Mouse (Mus musculus) lung, embryonic 14.5 days (tissue): ENCODE data around the gene Gm20503. TPM values are rescaled to one million over a fixed set of nuclear protein-coding genes. Genes with fewer than 3 reads are reported as not detected.
A peak's percentile ranks its signal among the peaks of the same experiment; 100 is the strongest.

ENCODE experiments used
- ATAC-seq: fragments of 200-750 bp; cut with Nextera tagmentation; 2 replicates; pipeline ENCODE4 v1.8.0; 2017; ENCODE audit warnings: mild to moderate bottlenecking, moderate TSS enrichment, moderate library complexity; ENCODE audit not compliant: insufficient read depth
- DNase-seq: peaks from one replicate; pipeline ENCODE4 v3.0.0-alpha.2; 2015
- H3K27ac ChIP-seq: fragments of 300-500 bp; sonication (generic); 2 replicates; pipeline ENCODE4 v1.5.1; 2014; ENCODE audit warnings: low read depth, mild to moderate bottlenecking, moderate library complexity
- H3K27me3 ChIP-seq: fragments of 300-500 bp; sonication (generic); 2 replicates; pipeline ENCODE4 v1.6.1; 2014; ENCODE audit warnings: low read length, control low read depth; ENCODE audit not compliant: insufficient read depth
- H3K36me3 ChIP-seq: fragments of 300-500 bp; sonication (generic); 2 replicates; pipeline ENCODE4 v1.6.1; 2014; ENCODE audit warnings: control low read depth; ENCODE audit not compliant: insufficient read depth
- H3K4me1 ChIP-seq: fragments of 300-500 bp; sonication (generic); 2 replicates; pipeline ENCODE4 v1.6.1; 2014; ENCODE audit warnings: antibody characterized with exemption, control low read depth; ENCODE audit not compliant: insufficient read depth
- H3K4me2 ChIP-seq: fragments of 300-500 bp; sonication (generic); 2 replicates; pipeline ENCODE4 v1.6.1; 2014; ENCODE audit warnings: mild to moderate bottlenecking
- H3K4me3 ChIP-seq: fragments of 300-500 bp; sonication (generic); 2 replicates; pipeline ENCODE4 v1.5.1; 2014; ENCODE audit warnings: low read depth, low read length
- H3K9ac ChIP-seq: fragments of 300-500 bp; sonication (generic); 2 replicates; pipeline ENCODE4 v1.6.1; 2014
- H3K9me3 ChIP-seq: fragments of 300-500 bp; sonication (generic); 2 replicates; pipeline ENCODE4 v1.6.1; 2016; ENCODE audit warnings: low read depth, low read length, control low read depth
- CTCF ChIP-seq: IDR thresholded peaks from 2 replicates; pipeline ENCODE4 v1.5.1; 2016; ENCODE audit warnings: antibody characterized with exemption, low read depth
- WGBS: fragments of 180-500 bp; shearing (Covaris S2); extraction: QIAGEN DNeasy Blood & Tissue Kit; methylation state at CpG from one replicate; pipeline ENCODE4 v1.1.7; 2014; 5-methylcytosine and 5-hydroxymethylcytosine counted together
- polyA plus RNA-seq: library from polyadenylated mRNA; unstranded; fragments of >200 nt; fragmentation: Nextera tagmentation; extraction: Ambion mirVana; gene quantifications from 2 replicates; pipeline ENCODE4 v1.2.1, GENCODE M21; 2014

Gene Gm20503
- 13.1 and 13.6 TPM in 2 replicates for polyA plus RNA-seq

DNA sequence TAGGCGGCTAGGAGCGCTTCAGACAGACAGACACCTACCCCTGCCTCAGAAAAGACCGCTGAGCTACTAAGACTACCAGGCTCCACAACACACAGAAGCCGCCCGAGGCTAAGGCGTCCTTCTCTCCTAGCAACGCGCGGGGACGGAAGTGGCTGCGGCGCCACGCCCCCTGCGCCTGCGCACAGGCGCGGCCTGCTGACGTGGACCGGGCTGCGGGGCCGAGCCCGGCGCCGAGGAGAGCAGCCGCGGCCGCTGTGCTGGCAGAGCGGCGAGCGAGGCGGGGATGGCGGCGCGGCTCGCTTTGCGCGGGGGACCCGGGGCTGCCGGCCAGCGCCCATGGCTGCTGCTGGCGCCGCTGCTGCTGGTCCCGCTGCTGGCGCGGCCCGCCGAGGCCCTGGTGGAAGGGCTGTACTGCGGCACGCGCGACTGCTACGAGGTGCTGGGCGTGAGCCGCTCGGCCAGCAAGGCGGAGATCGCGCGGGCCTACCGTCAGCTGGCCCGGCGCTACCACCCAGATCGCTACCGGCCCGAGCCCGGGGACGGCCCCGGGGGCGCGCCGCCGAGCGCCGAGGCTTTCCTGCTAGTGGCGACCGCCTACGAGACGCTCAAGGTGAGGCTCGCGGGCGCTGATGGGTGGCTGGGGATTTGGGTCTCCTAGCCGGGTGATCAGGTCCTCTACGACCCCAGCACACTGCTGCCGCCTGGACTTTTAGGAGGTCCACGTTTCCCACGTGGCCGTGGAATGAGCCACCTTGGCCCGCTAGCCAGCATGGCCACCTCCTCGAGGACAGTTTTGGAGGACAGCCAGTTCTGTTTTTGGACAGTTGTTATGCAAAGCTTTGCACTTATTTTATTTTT is at the start of gene Gm20503:
Gene Gm20503 (plus strand): TSS at position 263 of the 858 bp plus-strand sequence.
- Histone ChIP-seq H3K9me3 (no peaks in the 10 kb centered on the region), H3K4me3 (peak within 1 kb of the TSS; percentile 92), H3K36me3 (no peaks in the 10 kb centered on the region), H3K9ac (peak within 1 kb of the TSS; percentile 88), H3K4me2 (peak within 1 kb of the TSS; percentile 87), H3K4me1 (peaks cover 11% of the 10 kb centered on the region; the same call in 1 of the 2 replicates), H3K27me3 (no peaks in the 10 kb centered on the region), H3K27ac (peak within 1 kb of the TSS; percentile 88)
- WGBS = under 1% methylated on average over 67 of the region's 89 CpGs
- ATAC-seq (peak; percentile 99), DNase-seq (peak; percentile 97)
- TF ChIP-seq CTCF = no peak

DNA sequence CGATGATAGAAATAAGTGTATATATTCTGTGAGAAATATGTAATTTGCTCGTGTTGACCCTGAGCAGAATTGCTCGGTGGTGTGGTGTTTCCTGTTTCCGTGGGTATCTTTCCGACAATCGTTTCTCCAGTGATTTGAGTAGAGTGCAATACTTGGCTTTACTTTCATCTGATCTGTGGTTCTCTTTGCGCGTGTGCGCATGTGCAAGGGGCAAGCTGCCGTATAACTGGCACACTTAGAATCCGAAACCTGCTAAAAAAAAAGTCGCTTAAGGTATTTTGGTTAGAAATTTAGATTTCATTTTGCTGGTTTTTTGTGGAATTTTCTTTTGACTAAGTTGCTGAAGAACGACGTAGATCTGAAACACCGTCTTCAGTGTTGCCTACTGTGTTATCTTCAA is 41.3 kb upstream of the Gm20503 start:
- Histone ChIP-seq H3K4me3 (no peak overlapping the region), H3K36me3 (no peaks in the 10 kb centered on the region), H3K4me2 (no peak overlapping the region), H3K9ac (no peak overlapping the region), H3K27ac (no peak overlapping the region), H3K4me1 (no peaks in the 10 kb centered on the region), H3K9me3 (no peaks in the 10 kb centered on the region), H3K27me3 (no peaks in the 10 kb centered on the region)
- WGBS = 87% methylated on average over 15 of the region's 15 CpGs
- no peak for ATAC-seq
- no peak for DNase-seq
- TF ChIP-seq CTCF = no peak

DNA sequence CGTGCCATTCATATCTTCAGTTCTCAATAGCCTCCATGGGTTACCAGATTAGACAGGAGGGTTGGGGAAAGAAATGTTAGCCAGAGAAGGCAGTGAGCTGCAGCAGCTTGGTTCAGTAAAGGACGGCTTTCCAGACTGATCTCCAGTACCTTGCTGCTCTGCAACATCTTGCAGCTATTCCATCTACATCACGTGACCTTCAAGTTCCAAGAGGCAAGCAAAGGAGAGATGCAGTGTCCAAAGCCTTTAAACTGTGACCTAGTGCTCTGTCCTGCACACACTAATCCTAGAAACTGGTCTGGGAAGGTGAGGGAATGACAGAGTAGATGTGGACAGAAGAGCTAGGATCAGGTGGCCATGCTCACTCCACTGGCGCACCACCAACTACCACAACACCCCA is 39.7 kb upstream of the Gm20503 start:
- no peak overlapping the region for H3K27ac ChIP-seq
- H3K9me3 ChIP-seq = no peaks in the 10 kb centered on the region
- H3K9ac ChIP-seq = no peak overlapping the region
- no peaks in the 10 kb centered on the region for H3K36me3 ChIP-seq
- no peaks in the 10 kb centered on the region for H3K4me1 ChIP-seq
- ATAC-seq = no peak
- WGBS = 86% methylated on average over 4 of the region's 4 CpGs
- DNase-seq = no peak
- TF ChIP-seq CTCF = no peak
- H3K4me3 ChIP-seq = no peak overlapping the region
- no peaks in the 10 kb centered on the region for H3K27me3 ChIP-seq
- no peak overlapping the region for H3K4me2 ChIP-seq

DNA sequence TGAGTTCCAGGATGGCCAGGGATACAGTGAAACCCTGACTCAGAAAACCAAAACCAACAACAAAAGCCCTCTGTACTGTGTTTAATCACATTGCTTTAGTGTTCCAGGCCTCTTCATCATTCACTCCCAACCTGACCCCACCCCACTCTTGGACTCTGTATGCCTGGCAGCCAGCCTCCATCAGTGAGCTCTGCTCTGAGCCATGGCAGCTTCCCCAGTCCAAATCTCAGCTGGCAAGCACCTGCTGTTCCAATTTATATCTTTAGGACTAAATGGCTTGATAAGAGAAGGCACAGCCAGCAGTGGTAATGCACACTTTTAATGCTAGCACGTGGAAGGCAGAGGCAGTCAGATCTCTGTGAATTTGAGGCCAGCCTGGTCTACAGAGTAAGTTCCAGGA is 37.9 kb upstream of the Gm20503 start:
- no peak for ATAC-seq
- no peak for DNase-seq
- H3K9me3 ChIP-seq = no peaks in the 10 kb centered on the region
- H3K27ac ChIP-seq = no peak overlapping the region
- no peak overlapping the region for H3K4me3 ChIP-seq
- 66% methylated on average over 1 of the region's 1 CpGs for WGBS
- no peak for TF ChIP-seq CTCF
- no peaks in the 10 kb centered on the region for H3K27me3 ChIP-seq
- H3K9ac ChIP-seq = no peak overlapping the region
- no peaks in the 10 kb centered on the region for H3K4me1 ChIP-seq
- H3K36me3 ChIP-seq = no peaks in the 10 kb centered on the region
- H3K4me2 ChIP-seq = no peak overlapping the region

DNA sequence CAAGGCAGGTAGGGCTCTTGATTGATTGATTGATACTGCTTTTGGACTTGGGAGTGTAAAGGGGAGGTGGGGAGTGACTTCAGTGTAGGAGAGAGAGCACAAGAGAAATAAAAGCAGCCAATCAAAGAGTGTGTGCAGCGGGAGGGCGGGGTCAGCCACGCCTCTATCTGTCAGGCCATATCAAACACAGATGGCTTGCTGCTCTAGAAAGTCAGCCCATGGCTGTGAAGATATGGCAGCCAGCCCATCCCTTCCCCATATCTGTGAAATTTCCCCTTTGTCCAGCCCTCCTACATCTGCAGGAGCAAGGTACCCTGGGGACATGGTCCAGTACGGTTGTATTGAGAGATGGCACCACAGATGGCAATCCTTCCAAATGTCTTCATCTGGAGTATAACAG is 32.3 kb upstream of the Gm20503 start:
- no peak for DNase-seq

DNA sequence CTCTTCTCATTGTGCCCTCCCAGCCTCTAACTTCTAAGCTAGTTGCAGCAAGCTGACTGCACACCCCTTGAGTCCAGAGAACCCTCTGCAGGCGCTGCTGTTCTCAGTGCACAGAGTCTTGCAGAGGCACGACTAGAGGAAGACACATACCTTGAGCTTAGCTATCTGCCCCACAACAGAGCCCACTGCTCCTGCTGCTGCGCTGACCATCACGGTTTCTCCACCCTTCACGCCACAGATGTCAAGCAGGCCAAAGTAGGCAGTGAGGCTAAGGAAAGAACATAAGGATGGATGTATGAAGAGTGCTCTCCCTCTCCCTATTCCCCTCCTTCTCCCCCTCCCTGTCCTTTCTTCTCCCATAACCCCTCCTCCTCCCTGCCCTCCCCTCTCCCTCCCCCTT is 27.3 kb upstream of the Gm20503 start:
- no peaks in the 10 kb centered on the region for H3K4me1 ChIP-seq
- H3K4me2 ChIP-seq = no peak overlapping the region
- no peak for DNase-seq
- 80% methylated on average over 5 of the region's 5 CpGs for WGBS
- no peak overlapping the region for H3K9ac ChIP-seq
- H3K27me3 ChIP-seq = no peaks in the 10 kb centered on the region
- ATAC-seq = no peak
- H3K36me3 ChIP-seq = peaks cover 10% of the 10 kb centered on the region; the same call in 1 of the 2 replicates
- H3K9me3 ChIP-seq = no peaks in the 10 kb centered on the region
- H3K27ac ChIP-seq = no peak overlapping the region
- no peak overlapping the region for H3K4me3 ChIP-seq
- no peak for TF ChIP-seq CTCF

More for the DNA sequence above, 32.3 kb upstream of the Gm20503 start:
- Histone ChIP-seq H3K27ac (no peak overlapping the region), H3K4me1 (no peaks in the 10 kb centered on the region), H3K9me3 (no peaks in the 10 kb centered on the region), H3K27me3 (no peaks in the 10 kb centered on the region), H3K36me3 (0 out of 2 replicates have a peak, but pooled peaks cover 7% of the 10 kb centered on the region), H3K9ac (no peak overlapping the region), H3K4me2 (no peak overlapping the region), H3K4me3 (no peak overlapping the region)
- WGBS = 70% methylated on average over 4 of the region's 4 CpGs
- no peak for TF ChIP-seq CTCF
- ATAC-seq = no peak

DNA sequence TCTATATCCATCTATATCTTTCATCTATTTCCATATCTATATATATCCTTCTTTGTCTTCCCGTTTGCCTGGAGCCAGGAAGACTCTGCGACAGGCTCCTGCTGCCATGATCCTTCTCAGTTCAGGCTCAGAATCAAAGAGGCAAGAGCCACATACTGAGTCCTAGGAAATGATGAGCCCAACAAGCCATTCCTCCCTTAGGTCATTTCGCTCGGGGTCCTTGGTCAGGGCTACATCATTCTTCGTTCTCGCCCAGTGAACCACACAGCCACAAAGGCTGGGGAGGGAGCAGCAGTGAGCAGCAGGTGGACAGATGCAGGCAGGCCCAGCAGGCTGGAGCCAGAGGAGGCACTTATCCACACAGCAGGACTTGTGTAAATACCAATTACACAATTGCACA is 21.6 kb upstream of the Gm20503 start:
- Histone ChIP-seq H3K27ac (no peak overlapping the region), H3K9ac (no peak overlapping the region), H3K4me1 (no peaks in the 10 kb centered on the region), H3K4me3 (no peak overlapping the region), H3K27me3 (no peaks in the 10 kb centered on the region), H3K9me3 (no peaks in the 10 kb centered on the region), H3K36me3 (peaks cover 3% of the 10 kb centered on the region; the same call in 1 of the 2 replicates), H3K4me2 (no peak overlapping the region)
- 86% methylated on average over 6 of the region's 6 CpGs for WGBS
- no peak for TF ChIP-seq CTCF
- DNase-seq (no peak), ATAC-seq (no peak)
